Mouse (Mus musculus) lung, postnatal 0 days (tissue): ENCODE results near the gene Mnat1. TPM values are rescaled to one million over a fixed set of nuclear protein-coding genes. Genes with fewer than 3 reads are reported as not detected.
A peak's percentile ranks its signal among the peaks of the same experiment; 100 is the strongest.

Source experiments
- ATAC-seq: fragments of 200-750 bp; cut with Nextera tagmentation; 2 replicates; pipeline ENCODE4 v1.8.0; 2017; ENCODE audit warnings: moderate library complexity
- DNase-seq: peaks from one replicate; pipeline ENCODE4 v3.0.0-alpha.2; 2016; ENCODE audit warnings: low spot score
- H3K27ac ChIP-seq: fragments of 300-500 bp; sonication (generic); 2 replicates; pipeline ENCODE4 v1.5.1; 2014; ENCODE audit warnings: antibody characterized with exemption, mild to moderate bottlenecking, low read length, mixed read lengths
- H3K27me3 ChIP-seq: fragments of 300-500 bp; sonication (generic); replicated peaks from 2 replicates; pipeline ENCODE4 v1.6.1; 2014; ENCODE audit warnings: low read length, mixed read lengths; ENCODE audit not compliant: insufficient read depth
- H3K36me3 ChIP-seq: fragments of 300-500 bp; sonication (generic); 2 replicates; pipeline ENCODE4 v1.6.1; 2014; ENCODE audit warnings: low read length, mixed read lengths; ENCODE audit not compliant: insufficient read depth
- H3K4me1 ChIP-seq: fragments of 300-500 bp; sonication (generic); 2 replicates; pipeline ENCODE4 v1.6.1; 2014; ENCODE audit warnings: antibody characterized with exemption, low read depth, low read length, mixed read lengths; ENCODE audit not compliant: insufficient read depth
- H3K4me2 ChIP-seq: fragments of 300-500 bp; sonication (generic); replicated peaks from 2 replicates; pipeline ENCODE4 v1.6.1; 2014; ENCODE audit warnings: low read depth, mild to moderate bottlenecking, low read length, moderate library complexity, mixed read lengths
- H3K4me3 ChIP-seq: fragments of 300-500 bp; sonication (generic); 2 replicates; pipeline ENCODE4 v1.5.1; 2014; ENCODE audit warnings: low read depth, low read length
- H3K9ac ChIP-seq: fragments of 300-500 bp; sonication (generic); replicated peaks from 2 replicates; pipeline ENCODE4 v1.6.1; 2014; ENCODE audit warnings: low read depth, mild to moderate bottlenecking
- H3K9me3 ChIP-seq: fragments of 300-500 bp; sonication (generic); 2 replicates; pipeline ENCODE4 v1.6.1; 2016; ENCODE audit warnings: low read length, mixed read lengths
- CTCF ChIP-seq: IDR thresholded peaks from 2 replicates; pipeline ENCODE4 v1.5.1; 2016; ENCODE audit warnings: antibody characterized with exemption, mild to moderate bottlenecking
- EP300 ChIP-seq: IDR thresholded peaks from 2 replicates; pipeline ENCODE4 v1.6.1; 2016; ENCODE audit warnings: antibody characterized with exemption, mild to moderate bottlenecking, control low read depth
- WGBS: fragments of 180-500 bp; shearing (Covaris S2); extraction: QIAGEN DNeasy Blood & Tissue Kit; methylation state at CpG from one replicate; pipeline ENCODE4 v1.1.7; 2014; 5-methylcytosine and 5-hydroxymethylcytosine counted together
- polyA plus RNA-seq: library from polyadenylated mRNA; unstranded; fragments of >200 nt; fragmentation: Nextera tagmentation; extraction: Ambion mirVana; gene quantifications from 2 replicates; pipeline ENCODE4 v1.2.1, GENCODE M21; 2015

Mnat1 gene
- polyA plus RNA-seq, 1 experiment from 2014 or later: 25.8 TPM

GRCm38 (mm10) chr12:73300531-73300930 is 177.0 kb downstream of the Mnat1 start:
- no peak overlapping the region for H3K4me3 ChIP-seq
- no peak overlapping the region for H3K27ac ChIP-seq
- H3K4me2 ChIP-seq: no peak overlapping the region
- no peaks in the 10 kb centered on the region for H3K27me3 ChIP-seq
- no peaks in the 10 kb centered on the region for H3K36me3 ChIP-seq
- no peak for DNase-seq
- no peaks in the 10 kb centered on the region for H3K9me3 ChIP-seq
- ATAC-seq: no peak
- H3K9ac ChIP-seq: no peak overlapping the region
- 81% methylated on average over 2 of the region's 2 CpGs for WGBS
- TF ChIP-seq CTCF (no peak), EP300 (no peak)
- no peaks in the 10 kb centered on the region for H3K4me1 ChIP-seq

DNA sequence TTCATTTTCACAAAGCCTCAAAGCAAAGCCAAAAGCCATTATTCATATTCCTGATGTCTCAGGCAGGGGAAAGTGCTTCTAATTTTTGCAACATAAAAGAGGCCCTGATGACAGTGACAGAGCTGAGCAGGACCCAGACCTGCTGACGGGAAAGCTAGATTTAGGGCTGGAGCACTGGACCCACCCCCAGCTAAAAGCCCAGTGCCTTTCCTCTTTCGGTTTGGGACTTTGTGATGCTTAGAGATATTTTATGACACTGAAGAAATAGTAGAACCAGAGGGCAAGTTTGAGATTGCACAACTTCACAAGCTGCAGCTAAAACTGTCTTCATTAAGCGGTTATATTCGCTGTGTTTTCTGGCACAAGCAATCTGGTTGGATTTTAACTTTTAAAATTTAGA is 181.1 kb downstream of the Mnat1 start:
- ATAC-seq (no peak), DNase-seq (peak; percentile 50)
- no peak overlapping the region for H3K27ac ChIP-seq
- no peaks in the 10 kb centered on the region for H3K36me3 ChIP-seq
- H3K4me1 ChIP-seq: no peaks in the 10 kb centered on the region
- no peak overlapping the region for H3K9ac ChIP-seq
- no peak for TF ChIP-seq EP300
- no peak for TF ChIP-seq CTCF
- H3K27me3 ChIP-seq: no peaks in the 10 kb centered on the region
- H3K4me3 ChIP-seq: no peak overlapping the region
- WGBS: 58% methylated on average over 4 of the region's 4 CpGs
- H3K9me3 ChIP-seq: no peaks in the 10 kb centered on the region
- no peak overlapping the region for H3K4me2 ChIP-seq

GRCm38 (mm10) chr12:73307750-73308149 is 184.2 kb downstream of the Mnat1 start:
- H3K27ac ChIP-seq: no peak overlapping the region
- H3K9ac ChIP-seq: no peak overlapping the region

DNA sequence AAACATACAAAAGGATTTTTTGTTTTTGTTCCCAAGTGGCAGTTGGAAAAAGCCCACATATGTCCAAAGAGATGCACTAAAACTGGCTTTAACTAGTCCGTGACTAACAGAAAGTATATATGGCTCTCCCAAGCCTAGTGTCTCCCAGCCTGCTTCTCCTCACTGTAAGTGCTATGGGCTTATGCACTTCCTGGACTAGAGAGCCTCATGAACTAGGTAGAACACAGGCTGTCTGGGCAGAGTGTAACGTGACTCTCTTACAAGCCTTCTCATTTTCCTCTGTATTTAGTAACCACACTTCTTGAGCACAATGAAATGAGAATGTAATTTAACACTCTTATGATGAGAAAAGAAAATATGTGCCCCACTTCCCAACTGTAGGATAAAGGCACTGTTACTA is 185.2 kb downstream of the Mnat1 start:
- no peaks in the 10 kb centered on the region for H3K36me3 ChIP-seq
- ATAC-seq (no peak), DNase-seq (no peak)
- H3K9me3 ChIP-seq: no peaks in the 10 kb centered on the region
- TF ChIP-seq EP300 (no peak), CTCF (no peak)
- H3K27me3 ChIP-seq: no peaks in the 10 kb centered on the region
- 73% methylated on average over 2 of the region's 2 CpGs for WGBS
- no peaks in the 10 kb centered on the region for H3K4me1 ChIP-seq
- no peak overlapping the region for H3K27ac ChIP-seq
- H3K9ac ChIP-seq: no peak overlapping the region
- H3K4me3 ChIP-seq: no peak overlapping the region
- H3K4me2 ChIP-seq: no peak overlapping the region

More at GRCm38 (mm10) chr12:73307750-73308149, 184.2 kb downstream of the Mnat1 start:
- no peak overlapping the region for H3K4me2 ChIP-seq
- no peak overlapping the region for H3K4me3 ChIP-seq
- H3K9me3 ChIP-seq: no peaks in the 10 kb centered on the region
- H3K36me3 ChIP-seq: no peaks in the 10 kb centered on the region
- TF ChIP-seq CTCF (no peak), EP300 (no peak)
- no peaks in the 10 kb centered on the region for H3K4me1 ChIP-seq
- no peak for DNase-seq
- H3K27me3 ChIP-seq: no peaks in the 10 kb centered on the region
- 82% methylated on average over 4 of the region's 4 CpGs for WGBS
- no peak for ATAC-seq

DNA sequence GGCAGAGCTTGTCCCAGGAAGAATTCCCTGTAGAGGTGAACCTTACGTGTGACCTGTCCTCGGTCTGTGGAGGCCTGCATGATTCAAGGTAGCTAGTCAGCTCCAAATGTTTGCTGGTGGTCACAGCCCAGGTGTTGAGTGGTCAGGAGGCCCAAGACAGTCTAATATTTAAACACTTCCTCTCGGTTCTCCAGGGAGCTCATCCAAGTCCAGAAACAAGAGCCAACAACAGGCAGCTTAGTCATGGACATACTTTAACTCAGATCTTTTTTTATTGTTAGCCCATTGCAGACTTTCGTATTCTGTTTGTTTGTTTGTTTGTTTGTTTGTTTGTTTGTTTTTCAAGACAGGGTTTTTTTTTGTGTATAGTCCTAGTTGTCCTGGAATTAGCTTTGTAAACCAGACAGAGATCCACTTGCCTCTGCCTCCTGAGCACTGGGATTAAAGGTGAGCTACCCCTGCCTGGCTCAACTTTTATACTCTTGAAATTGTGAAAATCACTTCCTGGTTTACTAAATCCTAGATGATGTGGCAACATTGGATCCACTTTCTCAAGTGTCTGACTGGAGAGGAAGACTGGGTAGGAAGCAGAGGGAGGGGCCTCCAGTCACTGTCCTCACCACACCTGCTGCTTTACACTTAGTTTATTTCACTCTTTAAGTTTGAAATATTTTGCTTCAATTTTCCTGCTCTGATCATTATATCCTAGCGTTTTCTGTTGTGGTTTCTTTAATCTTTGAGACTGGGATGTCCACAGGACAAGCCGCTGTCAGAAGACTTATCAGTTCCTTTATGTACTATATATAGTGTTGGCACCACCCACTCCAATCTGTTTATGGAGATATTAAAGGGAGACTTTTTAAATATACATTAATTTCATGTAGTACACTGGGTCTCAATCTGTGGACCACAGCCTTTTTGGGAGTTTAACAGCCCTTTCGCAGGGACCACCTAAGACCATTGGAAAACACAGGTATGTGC is 194.5 kb downstream of the Mnat1 start:
- H3K36me3 ChIP-seq: no peaks in the 10 kb centered on the region
- H3K27me3 ChIP-seq: no peaks in the 10 kb centered on the region
- WGBS: 84% methylated on average over 7 of the region's 7 CpGs
- TF ChIP-seq CTCF: no peak
- TF ChIP-seq EP300: no peak
- no peaks in the 10 kb centered on the region for H3K4me1 ChIP-seq
- H3K27ac ChIP-seq: no peak overlapping the region
- DNase-seq (no peak), ATAC-seq (no peak)
- no peak overlapping the region for H3K4me2 ChIP-seq
- H3K9me3 ChIP-seq: no peaks in the 10 kb centered on the region
- H3K9ac ChIP-seq: no peak overlapping the region
- no peak overlapping the region for H3K4me3 ChIP-seq

Other genes starting within 250 kb of the Mnat1 start
- gene Six6, start 183.8 kb upstream of the Mnat1 start, polyA plus RNA-seq: not detected in 2 replicates
- 0.08 and 0.17 TPM in 2 replicates for gene 4930447C04Rik, start 182.9 kb upstream of the Mnat1 start, polyA plus RNA-seq
- gene Six1, start 69.8 kb upstream of the Mnat1 start, polyA plus RNA-seq: 0.70 and 0.92 TPM in 2 replicates
- gene Six4, start 10.3 kb upstream of the Mnat1 start, polyA plus RNA-seq: 0.88 and 1.2 TPM in 2 replicates
- gene Trmt5, start 163.0 kb downstream of the Mnat1 start, polyA plus RNA-seq: 7.7 and 9.0 TPM in 2 replicates
- 4.2 and 8.2 TPM in 2 replicates for gene Slc38a6, start 163.1 kb downstream of the Mnat1 start, polyA plus RNA-seq